Mouse (Mus musculus) spleen, adult 2 months (tissue): ENCODE measurements around the gene Nt5dc2.

Experiments
- CTCF ChIP-seq: fragments of 200-500 bp; IDR thresholded peaks from 2 replicates; pipeline ENCODE4 v1.5.1; 2011; ENCODE audit warnings: mild to moderate bottlenecking, inconsistent platforms; ENCODE audit not compliant: insufficient read depth, insufficient read length, insufficient replicate concordance; ENCODE audit errors: extremely low read depth
- POLR2A ChIP-seq: fragments of 200-500 bp; IDR thresholded peaks from 2 replicates; pipeline ENCODE4 v1.6.1; 2011; ENCODE audit warnings: low read depth, low read length, inconsistent platforms

- TF ChIP-seq CTCF (no peak), POLR2A (no peak)
These were observed 42.7 kb downstream of the Nt5dc2 start for GRCm38 (mm10) chr14:31173537-31173936.
